Mouse (Mus musculus): ENCODE measurements around the gene Tox4. TPM values are rescaled to one million over a fixed set of nuclear protein-coding genes. Genes with fewer than 3 reads are reported as not detected.

The Tox4 gene
- total RNA-seq, 2 experiments from 2014 or later = 65.5 to 66.8 TPM

Other genes starting within 250 kb of the Tox4 start
- not detected for gene Olfr221, start 236.7 kb upstream of the Tox4 start, total RNA-seq (2021)
- 100 to 1,000 TPM; 226 to 228 TPM for gene Hnrnpc, start 175.1 kb upstream of the Tox4 start, total RNA-seq (2021)
- 1 to 10 TPM; 2.4 to 2.8 TPM for gene Rpgrip1, start 168.4 kb upstream of the Tox4 start, total RNA-seq (2021)
- gene Supt16, start 81.7 kb upstream of the Tox4 start, total RNA-seq (2021) = 10 to 100 TPM; 50.5 to 52.0 TPM
- 100 to 1,000 TPM; 115 to 122 TPM for gene Chd8, start 21.4 kb upstream of the Tox4 start, total RNA-seq (2021)
- 10 to 100 TPM; 30.9 to 32.4 TPM for gene Rab2b, start 399 bp downstream of the Tox4 start, total RNA-seq (2021)
- gene Mettl3, start 26.0 kb downstream of the Tox4 start, total RNA-seq (2021) = 10 to 100 TPM; 39.8 to 41.5 TPM
- 10 to 100 TPM; 32.3 to 33.4 TPM for gene Sall2, start 49.6 kb downstream of the Tox4 start, total RNA-seq (2021)
- gene Olfr1513, start 77.3 kb downstream of the Tox4 start, total RNA-seq (2021) = not detected
- not detected for gene Olfr1512, start 100.0 kb downstream of the Tox4 start, total RNA-seq (2021)
- gene Olfr1511, start 118.2 kb downstream of the Tox4 start, total RNA-seq (2021) = not detected
- gene Olfr1510, start 135.2 kb downstream of the Tox4 start, total RNA-seq (2021) = not detected
- not detected for gene Olfr1509, start 163.8 kb downstream of the Tox4 start, total RNA-seq (2021)
- gene Olfr1508, start 188.3 kb downstream of the Tox4 start, total RNA-seq (2021) = not detected
- not detected for gene Olfr1507, start 216.6 kb downstream of the Tox4 start, total RNA-seq (2021)

All from left cerebral cortex, postnatal 25 days (tissue).